Mouse (Mus musculus): ENCODE data around the gene Oit3. TPM values are rescaled to one million over a fixed set of nuclear protein-coding genes. Genes with fewer than 3 reads are reported as not detected.
A peak's percentile ranks its signal among the peaks of the same experiment; 100 is the strongest.
"Not testable (repeated sequence)": the region's sequence is repeated elsewhere in the genome, so short reads cannot be mapped to it uniquely, and the experiment has no call there.

The Oit3 gene
- polyA plus RNA-seq, 1 experiment from 2014 or later, result 2.8 TPM

GRCm38 (mm10) chr10:59424453-59424852 is 17.1 kb downstream of the Oit3 start:
- 36% methylated on average over 3 of the region's 3 CpGs for WGBS
- ATAC-seq (ENCODE audit: low read depth), result no peak
- H3K27ac ChIP-seq (ENCODE audit: low read length), result no peak overlapping the region

DNA sequence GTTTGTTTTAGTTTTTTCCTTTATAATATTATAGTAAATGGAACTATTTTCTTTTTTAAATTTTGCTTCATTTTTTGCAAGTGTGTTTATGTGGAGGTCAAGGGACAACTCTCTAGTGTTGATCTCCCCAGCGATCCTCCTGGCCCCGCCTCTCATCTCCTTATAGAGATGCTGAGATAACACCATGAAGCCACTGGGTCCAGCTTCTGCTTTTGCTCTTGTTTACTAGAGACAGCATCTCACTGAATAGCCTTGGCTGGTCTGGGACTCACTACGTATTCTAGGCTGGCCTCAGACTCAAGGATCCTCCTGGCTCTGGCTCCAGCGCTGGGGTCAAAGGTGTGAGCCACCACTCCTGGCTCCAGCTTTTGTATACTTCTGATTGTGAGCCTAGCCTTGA is 22.1 kb downstream of the Oit3 start:
- WGBS, result 71% methylated on average over 4 of the region's 4 CpGs
- no peaks in the 10 kb centered on the region for H3K27me3 ChIP-seq (ENCODE audit: control insufficient read depth, insufficient read depth, low read depth, low read length)
- no peaks in the 10 kb centered on the region for H3K36me3 ChIP-seq (ENCODE audit: control insufficient read depth, insufficient read depth, low read length)
- no peak overlapping the region for H3K27ac ChIP-seq (ENCODE audit: low read length)
- no peak overlapping the region for H3K4me3 ChIP-seq (ENCODE audit: low read length)
- no peak for ATAC-seq (ENCODE audit: low read depth)
- no peak overlapping the region for H3K9ac ChIP-seq (ENCODE audit: low read length)
- H3K4me2 ChIP-seq (ENCODE audit: low read depth, low read length), result no peak overlapping the region
- peaks cover 6% of the 10 kb centered on the region for H3K4me1 ChIP-seq (replicated peaks; ENCODE audit: control insufficient read depth, insufficient read depth, low read length)
- no peaks in the 10 kb centered on the region for H3K9me3 ChIP-seq (ENCODE audit: control insufficient read depth, low read length)

More at GRCm38 (mm10) chr10:59424453-59424852, 17.1 kb downstream of the Oit3 start:
- Histone ChIP-seq H3K9ac (ENCODE audit: low read length) (no peak overlapping the region), H3K4me1 (replicated peaks; ENCODE audit: control insufficient read depth, insufficient read depth, low read length) (peaks cover 7% of the 10 kb centered on the region), H3K36me3 (ENCODE audit: control insufficient read depth, insufficient read depth, low read length) (no peaks in the 10 kb centered on the region), H3K4me2 (ENCODE audit: low read depth, low read length) (no peak overlapping the region), H3K9me3 (ENCODE audit: control insufficient read depth, low read length) (no peaks in the 10 kb centered on the region), H3K4me3 (ENCODE audit: low read length) (no peak overlapping the region), H3K27me3 (ENCODE audit: control insufficient read depth, insufficient read depth, low read depth, low read length) (no peaks in the 10 kb centered on the region)

GRCm38 (mm10) chr10:59416623-59417022 is 25.0 kb downstream of the Oit3 start:
- Histone ChIP-seq H3K4me1 (replicated peaks; ENCODE audit: control insufficient read depth, insufficient read depth, low read length) (no peaks in the 10 kb centered on the region; the same call in 1 of the 2 replicates), H3K4me3 (ENCODE audit: low read length) (no peak overlapping the region), H3K27me3 (ENCODE audit: control insufficient read depth, insufficient read depth, low read depth, low read length) (no peaks in the 10 kb centered on the region), H3K27ac (ENCODE audit: low read length) (peak overlapping the region; percentile 15; the same call in 1 of the 2 replicates), H3K36me3 (ENCODE audit: control insufficient read depth, insufficient read depth, low read length) (no peaks in the 10 kb centered on the region), H3K9ac (ENCODE audit: low read length) (no peak overlapping the region), H3K4me2 (ENCODE audit: low read depth, low read length) (no peak overlapping the region), H3K9me3 (ENCODE audit: control insufficient read depth, low read length) (no peaks in the 10 kb centered on the region)
- peak; percentile 56; the same call in 1 of the 2 replicates for ATAC-seq (ENCODE audit: low read depth)
- 62% methylated on average over 3 of the region's 3 CpGs for WGBS

DNA sequence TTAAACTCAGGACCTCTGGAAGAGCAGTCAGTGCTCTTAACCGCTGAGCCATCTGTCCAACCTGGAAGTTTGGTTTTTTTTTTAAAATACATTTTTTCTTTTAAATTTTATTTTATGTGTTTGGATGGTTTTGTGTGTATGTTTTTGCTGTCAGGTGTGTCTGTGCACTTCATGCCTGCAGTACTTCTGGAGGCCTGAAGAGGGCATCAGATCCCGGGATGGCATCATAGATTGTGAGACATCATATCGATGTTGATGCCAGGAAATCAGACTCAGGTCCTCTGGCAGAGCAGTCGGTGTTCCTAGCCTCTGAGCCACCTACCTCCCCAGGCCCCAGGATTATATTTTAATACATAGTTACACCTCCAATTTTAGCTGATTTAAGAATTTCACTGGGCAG is 27.9 kb downstream of the Oit3 start:
- H3K27ac ChIP-seq (ENCODE audit: low read length), result no peak overlapping the region
- no peaks in the 10 kb centered on the region for H3K9me3 ChIP-seq (ENCODE audit: control insufficient read depth, low read length)
- no peak for ATAC-seq (ENCODE audit: low read depth)
- WGBS, result 85% methylated on average over 4 of the region's 4 CpGs
- H3K4me3 ChIP-seq (ENCODE audit: low read length), result no peak overlapping the region
- no peaks in the 10 kb centered on the region for H3K36me3 ChIP-seq (ENCODE audit: control insufficient read depth, insufficient read depth, low read length)
- H3K4me2 ChIP-seq (ENCODE audit: low read depth, low read length), result no peak overlapping the region
- H3K27me3 ChIP-seq (ENCODE audit: control insufficient read depth, insufficient read depth, low read depth, low read length), result no peaks in the 10 kb centered on the region
- no peak overlapping the region for H3K9ac ChIP-seq (ENCODE audit: low read length)
- no peaks in the 10 kb centered on the region; the same call in 1 of the 2 replicates for H3K4me1 ChIP-seq (replicated peaks; ENCODE audit: control insufficient read depth, insufficient read depth, low read length)

- Histone ChIP-seq H3K27me3 (ENCODE audit: control insufficient read depth, insufficient read depth, low read depth, low read length) (no peaks in the 10 kb centered on the region), H3K27ac (ENCODE audit: low read length) (no peak overlapping the region), H3K9ac (ENCODE audit: low read length) (no peak overlapping the region), H3K9me3 (ENCODE audit: control insufficient read depth, low read length) (no peaks in the 10 kb centered on the region), H3K4me1 (replicated peaks; ENCODE audit: control insufficient read depth, insufficient read depth, low read length) (no peaks in the 10 kb centered on the region), H3K36me3 (ENCODE audit: control insufficient read depth, insufficient read depth, low read length) (no peaks in the 10 kb centered on the region), H3K4me3 (ENCODE audit: low read length) (no peak overlapping the region), H3K4me2 (ENCODE audit: low read depth, low read length) (no peak overlapping the region)
- no peak for ATAC-seq (ENCODE audit: low read depth)
- 70% methylated on average over 12 of the region's 12 CpGs for WGBS
Observed at GRCm38 (mm10) chr10:59410264-59410663, 31.3 kb downstream of the Oit3 start.

- no peak for ATAC-seq (ENCODE audit: low read depth)
- H3K27ac ChIP-seq (ENCODE audit: low read length), result no peak overlapping the region
- no peak overlapping the region for H3K4me2 ChIP-seq (ENCODE audit: low read depth, low read length)
- 46% methylated on average over 6 of the region's 6 CpGs for WGBS
- no peaks in the 10 kb centered on the region for H3K36me3 ChIP-seq (ENCODE audit: control insufficient read depth, insufficient read depth, low read length)
- H3K9me3 ChIP-seq (ENCODE audit: control insufficient read depth, low read length), result no peaks in the 10 kb centered on the region
- no peaks in the 10 kb centered on the region for H3K27me3 ChIP-seq (ENCODE audit: control insufficient read depth, insufficient read depth, low read depth, low read length)
- H3K9ac ChIP-seq (ENCODE audit: low read length), result no peak overlapping the region
- no peaks in the 10 kb centered on the region for H3K4me1 ChIP-seq (replicated peaks; ENCODE audit: control insufficient read depth, insufficient read depth, low read length)
- no peak overlapping the region for H3K4me3 ChIP-seq (ENCODE audit: low read length)
Observed at GRCm38 (mm10) chr10:59408499-59408898, 33.1 kb downstream of the Oit3 start.

DNA sequence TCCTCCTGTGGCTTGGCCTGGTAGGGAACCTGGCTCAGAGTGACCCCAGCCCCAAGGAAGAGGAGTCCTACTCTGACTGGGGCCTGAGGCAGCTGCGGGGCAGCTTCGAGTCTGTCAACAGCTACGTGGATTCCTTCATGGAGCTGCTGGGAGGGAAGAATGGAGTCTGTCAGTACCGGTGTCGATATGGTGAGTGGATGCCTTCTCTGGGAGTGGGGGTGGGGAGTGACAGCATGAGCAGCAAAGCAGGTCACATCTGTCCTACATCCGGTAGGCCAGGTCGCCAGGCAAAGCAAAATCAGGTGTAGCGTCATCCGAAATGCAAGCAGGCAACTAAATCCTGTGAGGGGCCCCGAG is 37.8 kb downstream of the Oit3 start:
- Histone ChIP-seq H3K27me3 (ENCODE audit: control insufficient read depth, insufficient read depth, low read depth, low read length) (no peaks in the 10 kb centered on the region), H3K4me3 (ENCODE audit: low read length) (no peak overlapping the region), H3K27ac (ENCODE audit: low read length) (no peak overlapping the region), H3K4me1 (replicated peaks; ENCODE audit: control insufficient read depth, insufficient read depth, low read length) (no peaks in the 10 kb centered on the region), H3K9me3 (ENCODE audit: control insufficient read depth, low read length) (no peaks in the 10 kb centered on the region), H3K36me3 (ENCODE audit: control insufficient read depth, insufficient read depth, low read length) (no peaks in the 10 kb centered on the region), H3K4me2 (ENCODE audit: low read depth, low read length) (no peak overlapping the region), H3K9ac (ENCODE audit: low read length) (no peak overlapping the region)
- ATAC-seq (ENCODE audit: low read depth), result no peak
- WGBS, result 52% methylated on average over 10 of the region's 10 CpGs

DNA sequence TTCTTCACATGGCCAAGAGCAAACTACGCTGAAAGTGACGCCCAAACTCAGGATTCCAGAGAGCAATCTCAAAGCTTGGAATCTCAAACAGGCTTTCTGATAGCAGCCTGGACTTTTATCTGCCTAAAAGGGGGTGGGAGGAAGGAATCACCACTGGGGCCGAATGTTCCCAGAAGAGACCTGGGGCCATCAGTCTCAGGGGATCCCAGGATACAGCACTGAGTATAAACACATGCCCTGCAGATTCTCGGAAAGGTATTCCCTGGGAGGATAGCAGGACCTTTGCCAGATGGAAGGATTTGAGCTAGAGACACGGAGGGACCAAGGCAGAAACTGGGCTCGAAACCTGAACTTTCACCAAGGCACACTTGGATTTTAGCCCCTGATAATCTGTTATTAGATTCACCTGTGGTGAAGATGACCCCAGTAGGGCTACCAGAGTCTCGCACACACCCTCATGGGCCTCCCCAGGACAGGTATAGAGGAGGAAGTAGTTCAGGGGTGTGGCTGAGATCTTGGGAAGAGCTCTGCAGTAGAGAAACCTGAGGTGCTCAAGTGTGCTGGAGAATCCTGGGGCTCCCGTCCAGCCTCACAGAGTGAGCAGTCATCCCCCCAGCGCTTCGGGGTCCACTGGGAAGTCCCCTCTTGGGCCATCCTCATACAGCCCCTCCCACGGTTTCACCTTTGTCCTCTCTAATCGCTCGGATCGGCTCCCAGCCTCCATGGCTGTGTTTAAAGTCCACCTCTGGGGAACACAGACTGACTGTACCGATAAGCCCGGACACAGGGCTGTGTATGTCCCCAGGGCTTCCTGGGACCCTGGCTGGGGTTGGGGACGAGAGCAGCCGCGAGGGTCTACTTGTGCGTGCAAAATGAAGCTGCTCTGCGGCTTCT is 38.4 kb downstream of the Oit3 start, which contains the start of gene Pla2g12b:
Gene Pla2g12b (plus strand): TSS at position 762 of the 894 bp plus-strand sequence.
- WGBS, result 58% methylated on average over 21 of the region's 21 CpGs
- no peaks in the 10 kb centered on the region for H3K36me3 ChIP-seq (ENCODE audit: control insufficient read depth, insufficient read depth, low read length)
- no peak within 1 kb of the TSS for H3K4me2 ChIP-seq (ENCODE audit: low read depth, low read length)
- ATAC-seq (ENCODE audit: low read depth), result no peak
- H3K27ac ChIP-seq (ENCODE audit: low read length), result no peak within 1 kb of the TSS
- no peak within 1 kb of the TSS for H3K9ac ChIP-seq (ENCODE audit: low read length)
- no peak within 1 kb of the TSS for H3K4me3 ChIP-seq (ENCODE audit: low read length)
- no peaks in the 10 kb centered on the region for H3K4me1 ChIP-seq (replicated peaks; ENCODE audit: control insufficient read depth, insufficient read depth, low read length)
- H3K9me3 ChIP-seq (ENCODE audit: control insufficient read depth, low read length), result no peaks in the 10 kb centered on the region
- no peaks in the 10 kb centered on the region for H3K27me3 ChIP-seq (ENCODE audit: control insufficient read depth, insufficient read depth, low read depth, low read length)

- not testable (repeated sequence) for H3K27me3 ChIP-seq (ENCODE audit: control insufficient read depth, insufficient read depth, low read depth, low read length); ATAC-seq (ENCODE audit: low read depth); H3K9me3 ChIP-seq (ENCODE audit: control insufficient read depth, low read length); H3K4me2 ChIP-seq (ENCODE audit: low read depth, low read length); H3K27ac ChIP-seq (ENCODE audit: low read length); H3K4me3 ChIP-seq (ENCODE audit: low read length); H3K9ac ChIP-seq (ENCODE audit: low read length); H3K4me1 ChIP-seq (replicated peaks; ENCODE audit: control insufficient read depth, insufficient read depth, low read length); H3K36me3 ChIP-seq (ENCODE audit: control insufficient read depth, insufficient read depth, low read length)
- WGBS, result 86% methylated on average over 10 of the region's 25 CpGs
Observed at GRCm38 (mm10) chr10:59395461-59395860, 46.1 kb downstream of the Oit3 start, which contains the start of gene Gm10273. Gm10273 (plus strand) TSS chr10:59395632.

Data from lung, embryonic 16.5 days (tissue).